Mouse (Mus musculus) G1E (cell line): ENCODE results near the gene Adamts7.

Experiments used
- CTCF ChIP-seq: IDR thresholded peaks from 2 replicates; pipeline ENCODE4 v1.5.1; 2012; ENCODE audit warnings: low read depth, low read length, inconsistent platforms, mixed read lengths
- GATA1 ChIP-seq: IDR thresholded peaks from 2 replicates; pipeline ENCODE4 v1.6.1; 2012; ENCODE audit warnings: borderline replicate concordance, low read length, inconsistent platforms, mixed read lengths
- GATA2 ChIP-seq: IDR thresholded peaks from 2 replicates; pipeline ENCODE4 v1.6.1; 2012; ENCODE audit warnings: low read depth, low read length, inconsistent platforms, borderline replicate concordance
- POLR2AphosphoS5 ChIP-seq: IDR thresholded peaks from 2 replicates; pipeline ENCODE4 v1.6.1; 2012; ENCODE audit warnings: low read depth, low read length, inconsistent platforms; ENCODE audit not compliant: insufficient replicate concordance
- TAL1 ChIP-seq: conservative IDR thresholded peaks from 2 replicates; pipeline ENCODE4 v1.6.1; 2012; ENCODE audit warnings: low read depth, low read length, inconsistent platforms, mixed read lengths

DNA sequence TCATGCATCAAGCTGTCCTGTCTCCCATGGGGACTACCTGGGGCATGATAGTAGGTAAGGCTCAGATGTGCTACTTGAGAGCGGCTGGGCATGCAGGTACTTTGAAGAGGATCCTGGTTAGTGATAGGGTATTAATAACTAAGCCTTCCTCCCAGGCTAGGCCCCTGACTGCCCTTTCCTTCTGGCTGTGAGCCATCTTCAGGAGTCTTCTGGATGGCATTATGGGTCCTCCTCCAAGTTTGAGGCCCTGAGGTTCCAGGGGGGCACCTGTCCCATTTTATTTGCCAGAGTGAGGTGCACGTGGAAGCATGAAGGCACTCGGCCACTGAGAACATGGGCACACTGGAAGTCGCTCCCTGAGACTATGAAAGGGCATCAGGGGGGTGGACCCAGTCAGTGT, 37.6 kb downstream of the Adamts7 start:
- TF ChIP-seq CTCF (no peak), GATA1 (no peak), TAL1 (no peak), POLR2AphosphoS5 (no peak), GATA2 (no peak)
